Mouse (Mus musculus) heart, embryonic 10.5 days (tissue): ENCODE measurements around the gene 7530416G11Rik. TPM values are rescaled to one million over a fixed set of nuclear protein-coding genes. Genes with fewer than 3 reads are reported as not detected.

Source experiments
- DNase-seq: peaks from one replicate; pipeline ENCODE4 v3.0.0-alpha.2; 2017; ENCODE audit warnings: low spot score
- H3K27ac ChIP-seq: fragments of 300-500 bp; sonication (generic); 2 replicates; pipeline ENCODE4 v1.5.1; 2016; ENCODE audit warnings: mild to moderate bottlenecking
- H3K27me3 ChIP-seq: fragments of 300-500 bp; sonication (generic); 2 replicates; pipeline ENCODE4 v1.6.1; 2016; ENCODE audit warnings: mild to moderate bottlenecking; ENCODE audit not compliant: poor library complexity, insufficient read depth, severe bottlenecking
- H3K36me3 ChIP-seq: fragments of 300-500 bp; sonication (generic); 2 replicates; pipeline ENCODE4 v1.6.1; 2016; ENCODE audit warnings: mild to moderate bottlenecking, moderate library complexity
- H3K4me1 ChIP-seq: fragments of 300-500 bp; sonication (generic); 2 replicates; pipeline ENCODE4 v1.6.1; 2016; ENCODE audit warnings: mild to moderate bottlenecking
- H3K4me3 ChIP-seq: fragments of 300-500 bp; sonication (generic); 2 replicates; pipeline ENCODE4 v1.5.1; 2016; ENCODE audit warnings: mild to moderate bottlenecking, moderate library complexity
- H3K9me3 ChIP-seq: fragments of 300-500 bp; sonication (generic); 2 replicates; pipeline ENCODE4 v1.6.1; 2016; ENCODE audit warnings: mild to moderate bottlenecking, moderate library complexity
- WGBS: fragments of 180-500 bp; shearing (Covaris S2); methylation state at CpG from one replicate; pipeline ENCODE4 v1.1.7; 2016; 5-methylcytosine and 5-hydroxymethylcytosine counted together
- polyA plus RNA-seq: library from polyadenylated mRNA; unstranded; fragments of >200 nt; fragmentation: Nextera tagmentation; extraction: Ambion mirVana; gene quantifications from 2 replicates; pipeline ENCODE4 v1.2.1, GENCODE M21; 2016

7530416G11Rik gene
- polyA plus RNA-seq, 1 experiment from 2014 or later: not detected

DNA sequence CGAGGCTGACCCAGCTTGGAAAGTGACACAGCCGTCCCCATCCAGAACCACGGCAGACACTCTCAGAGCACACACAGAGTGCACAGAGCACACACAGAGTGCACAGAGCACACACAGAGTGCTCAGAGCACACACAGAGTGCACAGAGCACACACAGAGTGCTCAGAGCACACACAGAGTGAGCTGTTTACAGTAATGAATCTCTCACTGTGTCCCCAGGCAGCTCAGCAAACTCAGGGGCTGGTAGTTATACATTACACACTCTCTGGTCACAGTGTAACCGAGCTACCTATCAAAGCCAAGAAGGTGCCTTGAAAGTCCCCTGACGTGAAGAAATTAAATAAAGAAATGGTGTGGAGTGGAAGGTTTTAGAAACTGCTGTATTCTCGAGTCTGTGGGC lies 33.6 kb downstream of the 7530416G11Rik start:
- WGBS: 88% methylated on average over 6 of the region's 6 CpGs
- Histone ChIP-seq H3K4me1 (no peaks in the 10 kb centered on the region), H3K27me3 (no peaks in the 10 kb centered on the region), H3K36me3 (peaks cover 51% of the 10 kb centered on the region), H3K9me3 (no peaks in the 10 kb centered on the region), H3K4me3 (no peak overlapping the region), H3K27ac (no peak overlapping the region)
- no peak for DNase-seq

- H3K9me3 ChIP-seq: no peaks in the 10 kb centered on the region
- no peak for DNase-seq
- no peak overlapping the region for H3K4me3 ChIP-seq
- no peak overlapping the region for H3K27ac ChIP-seq
- 92% methylated on average over 5 of the region's 5 CpGs for WGBS
- H3K36me3 ChIP-seq: peaks cover 71% of the 10 kb centered on the region
- H3K4me1 ChIP-seq: peaks cover 2% of the 10 kb centered on the region; the same call in 1 of the 2 replicates
- H3K27me3 ChIP-seq: peaks cover 8% of the 10 kb centered on the region
Measured at GRCm38 (mm10) chr15:85466456-85467067, 36.5 kb downstream of the 7530416G11Rik start.

GRCm38 (mm10) chr15:85464823-85465565 lies 38.0 kb downstream of the 7530416G11Rik start:
- peaks cover 72% of the 10 kb centered on the region for H3K36me3 ChIP-seq
- H3K27me3 ChIP-seq: peaks cover 8% of the 10 kb centered on the region
- WGBS: 61% methylated on average over 10 of the region's 10 CpGs
- peaks cover 17% of the 10 kb centered on the region for H3K4me1 ChIP-seq
- H3K9me3 ChIP-seq: no peaks in the 10 kb centered on the region
- no peak overlapping the region for H3K4me3 ChIP-seq
- no peak overlapping the region for H3K27ac ChIP-seq
- DNase-seq: no peak

DNA sequence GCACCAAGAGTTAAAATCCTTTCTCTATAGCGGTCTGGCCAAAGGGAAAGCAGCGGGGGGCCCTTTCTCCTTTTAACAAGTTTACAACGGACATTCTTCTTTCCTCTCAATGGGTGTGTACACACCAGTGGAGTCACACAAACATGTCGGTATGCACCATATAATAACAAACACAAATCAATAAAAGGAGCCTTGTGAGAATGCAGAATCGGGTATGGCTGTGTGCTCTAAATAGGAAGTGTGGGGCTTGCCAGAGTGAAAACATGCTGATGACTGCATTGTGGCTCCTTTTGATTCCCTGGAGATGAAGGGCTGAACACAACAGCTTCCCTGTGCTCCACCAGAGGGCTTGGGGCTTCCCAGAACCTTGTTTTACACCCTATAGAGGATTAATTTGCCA lies 38.8 kb downstream of the 7530416G11Rik start:
- 59% methylated on average over 5 of the region's 5 CpGs for WGBS
- DNase-seq: no peak
- Histone ChIP-seq H3K4me1 (peaks cover 26% of the 10 kb centered on the region), H3K27me3 (peaks cover 8% of the 10 kb centered on the region), H3K4me3 (no peak overlapping the region), H3K9me3 (no peaks in the 10 kb centered on the region), H3K27ac (no peak overlapping the region), H3K36me3 (peaks cover 71% of the 10 kb centered on the region)

DNA sequence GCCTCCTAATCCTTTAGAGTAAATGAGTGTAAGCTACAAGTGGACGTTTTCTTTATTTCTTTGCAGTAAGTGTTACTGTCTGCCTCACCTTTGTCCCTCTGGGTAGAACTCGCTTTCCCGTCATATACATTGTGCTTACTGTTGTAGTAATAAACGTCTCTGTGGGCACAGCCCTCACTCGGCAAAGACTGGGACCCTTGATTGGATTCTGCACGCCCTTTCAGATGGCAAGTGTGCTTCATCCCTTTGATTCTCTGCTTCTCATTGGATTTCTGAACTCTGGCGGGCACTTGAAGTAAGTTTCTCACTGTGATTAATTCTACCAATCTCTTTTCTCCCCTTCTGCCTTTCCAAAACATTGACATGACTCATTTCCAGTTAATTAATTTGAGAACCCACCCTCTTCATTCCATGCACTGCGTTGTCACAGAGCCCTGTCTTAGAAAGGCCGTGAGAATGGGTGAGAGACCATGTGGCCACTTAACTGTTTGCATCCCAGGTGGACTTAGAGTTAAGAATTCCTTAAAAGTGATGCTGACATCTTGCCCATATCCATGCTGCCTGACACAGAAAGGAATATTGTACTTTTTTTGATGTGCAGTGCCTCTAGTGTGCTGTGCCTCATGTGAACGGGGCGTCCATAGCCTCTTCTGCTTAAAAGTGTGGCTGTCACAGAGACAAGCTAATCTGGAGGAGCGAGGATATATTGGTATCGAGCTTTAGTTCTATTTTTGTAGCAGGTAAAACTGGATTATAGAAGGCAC lies 39.8 kb downstream of the 7530416G11Rik start:
- DNase-seq: no peak
- Histone ChIP-seq H3K27me3 (peaks cover 8% of the 10 kb centered on the region), H3K4me3 (no peak overlapping the region), H3K4me1 (peaks cover 33% of the 10 kb centered on the region), H3K9me3 (no peaks in the 10 kb centered on the region), H3K27ac (no peak overlapping the region), H3K36me3 (peaks cover 62% of the 10 kb centered on the region)
- WGBS: 84% methylated on average over 13 of the region's 13 CpGs

DNA sequence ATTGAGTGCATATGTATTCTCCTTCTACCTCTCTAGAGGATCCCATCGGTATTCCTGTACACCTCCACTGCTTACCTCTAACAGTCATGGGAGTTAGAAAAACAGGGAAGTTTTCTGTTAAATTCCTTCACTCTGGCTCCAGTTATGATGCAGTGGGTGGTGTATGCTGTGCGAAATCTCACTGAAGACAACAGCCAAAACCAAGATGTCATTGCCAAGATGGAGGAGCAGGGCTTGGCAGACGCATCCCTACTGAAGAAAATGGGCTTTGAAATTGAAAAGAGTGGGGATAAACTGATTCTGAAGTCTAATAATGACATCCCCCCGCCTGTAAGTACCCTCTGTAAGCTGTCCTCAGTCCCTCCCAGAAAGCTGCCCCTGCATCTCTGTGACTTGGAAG lies 40.9 kb downstream of the 7530416G11Rik start:
- H3K27me3 ChIP-seq: peaks cover 8% of the 10 kb centered on the region
- peaks cover 36% of the 10 kb centered on the region for H3K4me1 ChIP-seq
- no peaks in the 10 kb centered on the region for H3K9me3 ChIP-seq
- no peak overlapping the region for H3K4me3 ChIP-seq
- H3K27ac ChIP-seq: no peak overlapping the region
- WGBS: 89% methylated on average over 4 of the region's 4 CpGs
- DNase-seq: no peak
- peaks cover 53% of the 10 kb centered on the region for H3K36me3 ChIP-seq

GRCm38 (mm10) chr15:85461541-85461940 lies 41.5 kb downstream of the 7530416G11Rik start:
- H3K9me3 ChIP-seq: no peaks in the 10 kb centered on the region
- no peak overlapping the region; the same call in 1 of the 2 replicates for H3K27ac ChIP-seq
- no peak for DNase-seq
- H3K4me1 ChIP-seq: peaks cover 36% of the 10 kb centered on the region
- peaks cover 47% of the 10 kb centered on the region for H3K36me3 ChIP-seq
- no peak overlapping the region for H3K4me3 ChIP-seq
- H3K27me3 ChIP-seq: peaks cover 8% of the 10 kb centered on the region
- WGBS: 62% methylated on average over 4 of the region's 4 CpGs

GRCm38 (mm10) chr15:85458631-85459082 lies 44.4 kb downstream of the 7530416G11Rik start:
- peaks cover 49% of the 10 kb centered on the region for H3K36me3 ChIP-seq

GRCm38 (mm10) chr15:85457838-85458237 lies 45.2 kb downstream of the 7530416G11Rik start:
- Histone ChIP-seq H3K4me3 (no peak overlapping the region), H3K27me3 (peaks cover 13% of the 10 kb centered on the region), H3K9me3 (no peaks in the 10 kb centered on the region), H3K4me1 (peaks cover 36% of the 10 kb centered on the region), H3K36me3 (peaks cover 41% of the 10 kb centered on the region), H3K27ac (no peak overlapping the region)
- DNase-seq: no peak
- WGBS: 85% methylated on average over 8 of the region's 8 CpGs

More at GRCm38 (mm10) chr15:85458631-85459082, 44.4 kb downstream of the 7530416G11Rik start:
- Histone ChIP-seq H3K4me1 (peaks cover 36% of the 10 kb centered on the region), H3K27ac (no peak overlapping the region), H3K9me3 (no peaks in the 10 kb centered on the region), H3K4me3 (no peak overlapping the region), H3K27me3 (peaks cover 13% of the 10 kb centered on the region)
- DNase-seq: no peak
- 66% methylated on average over 4 of the region's 4 CpGs for WGBS

GRCm38 (mm10) chr15:85456891-85457290 lies 46.1 kb downstream of the 7530416G11Rik start:
- peaks cover 36% of the 10 kb centered on the region for H3K4me1 ChIP-seq
- no peak overlapping the region for H3K4me3 ChIP-seq
- WGBS: 88% methylated on average over 8 of the region's 8 CpGs
- peaks cover 5% of the 10 kb centered on the region; the same call in 1 of the 2 replicates for H3K27me3 ChIP-seq
- H3K36me3 ChIP-seq: peaks cover 37% of the 10 kb centered on the region
- H3K9me3 ChIP-seq: no peaks in the 10 kb centered on the region
- no peak for DNase-seq
- H3K27ac ChIP-seq: no peak overlapping the region

DNA sequence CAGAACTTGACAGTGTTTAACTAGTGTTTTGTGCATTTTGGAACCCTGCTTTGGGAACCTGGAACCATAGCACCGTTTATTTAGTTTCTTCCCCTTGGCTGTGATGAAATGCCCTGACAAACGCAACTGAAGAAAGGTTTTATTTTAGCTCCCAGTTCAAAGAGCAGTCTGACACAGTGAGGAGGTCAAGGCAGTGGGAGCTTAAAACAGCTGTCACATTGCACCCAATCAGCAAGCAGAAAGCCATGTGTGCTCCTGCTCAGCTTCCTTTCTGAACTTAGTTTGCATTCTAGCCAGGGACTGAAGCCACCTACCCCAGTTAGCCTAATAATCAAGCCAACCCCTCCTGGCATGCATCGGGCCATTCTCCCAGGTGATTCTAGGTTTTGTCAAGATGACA lies 56.4 kb downstream of the 7530416G11Rik start:
- DNase-seq: no peak
- H3K9me3 ChIP-seq: no peaks in the 10 kb centered on the region
- H3K27me3 ChIP-seq: no peaks in the 10 kb centered on the region
- no peak overlapping the region for H3K4me3 ChIP-seq
- WGBS: 85% methylated on average over 3 of the region's 3 CpGs
- peaks cover 51% of the 10 kb centered on the region for H3K36me3 ChIP-seq
- H3K27ac ChIP-seq: no peak overlapping the region
- H3K4me1 ChIP-seq: no peaks in the 10 kb centered on the region
